17 mouse cellular contexts compared by ENCODE assay signal in genomic region chr19:27336126-27336917, GRCm38 (mm10). TPM values are rescaled to one million over a fixed set of nuclear protein-coding genes. Genes with fewer than 3 reads are reported as not detected.
DNase-seq lines count a peak whose midpoint lies in the region; TF ChIP-seq lines count a peak whose summit lies in the region.
"Had no signal": no experiment of that assay in that cellular context is flagged by ENCODE, and none has a peak within 500 bp of the region (broad histone marks: within the 10 kb centered on the region; RNA-seq: fewer than 3 reads in every experiment).

No protein-coding gene starts in this region.

- H3K27ac ChIP-seq in heart, embryonic 10.5 days, result no peak overlapping the region
- no peak overlapping the region for H3K27ac ChIP-seq in thymus, adult 2 months (ENCODE audit: control insufficient read depth, insufficient read depth, low read length)
- H3K27ac ChIP-seq: lung, embryonic 15.5 days had no signal

- H3K36me3 ChIP-seq in heart, embryonic 10.5 days, result no peaks in the 10 kb centered on the region
- H3K36me3 ChIP-seq in thymus, adult 2 months (ENCODE audit: control insufficient read depth, insufficient read depth, low read length), result no peaks in the 10 kb centered on the region
- H3K36me3 ChIP-seq: lung, embryonic 15.5 days had no signal

- TF ChIP-seq CTCF in thymus, adult 2 months (IDR thresholded peaks at IDR 0.05; ENCODE audit: borderline replicate concordance, control insufficient read depth, extremely low read depth, insufficient read depth, low read length, poor library complexity), result no peak

- no peak for TF ChIP-seq POLR2A in thymus, adult 2 months (IDR thresholded peaks at IDR 0.05; ENCODE audit: control insufficient read depth, extremely low read depth, insufficient read depth, low read length, poor library complexity)

- H3K27me3 ChIP-seq in heart, embryonic 10.5 days (ENCODE audit: insufficient read depth, poor library complexity, severe bottlenecking), result peaks cover 7% of the 10 kb centered on the region; the same call in 1 of the 2 replicates
- no peaks in the 10 kb centered on the region for H3K27me3 ChIP-seq in thymus, adult 2 months (ENCODE audit: control insufficient read depth, insufficient read depth, low read length)
- H3K27me3 ChIP-seq: lung, embryonic 15.5 days had no signal

- intact Hi-C loops in heart, postnatal 25 days (cut with DNase I), result no loop called here

- WGBS in heart, embryonic 10.5 days, result 74% methylated on average over 4 of the region's 4 CpGs
- 93% methylated on average over 4 of the region's 4 CpGs for WGBS in thymus, adult 2 months

- H3K9me3 ChIP-seq in heart, embryonic 10.5 days, result no peaks in the 10 kb centered on the region
- H3K9me3 ChIP-seq: lung, embryonic 15.5 days had no signal

- no peak overlapping the region for H3K4me3 ChIP-seq in heart, embryonic 10.5 days
- H3K4me3 ChIP-seq in thymus, adult 2 months (ENCODE audit: control insufficient read depth, insufficient read depth, low read length), result no peak overlapping the region
- H3K4me3 ChIP-seq: erythroblast, embryonic 14.5 days; lung, embryonic 15.5 days had no signal

- no peaks in the 10 kb centered on the region for H3K4me1 ChIP-seq in heart, embryonic 10.5 days
- H3K4me1 ChIP-seq in thymus, adult 2 months (replicated peaks; ENCODE audit: control insufficient read depth, insufficient read depth, low read length), result no peaks in the 10 kb centered on the region

- peak; percentile 65 to 85 for DNase-seq in heart, adult 18-20 months
- DNase-seq in heart, embryonic 10.5 days (ENCODE audit: low spot score), result no peak
- DNase-seq in urinary bladder, postnatal 4 days (ENCODE audit: low spot score in 2 of 2), result peak; percentile 26 to 35
- no peak for DNase-seq in urinary bladder, postnatal 25 days (ENCODE audit: low spot score)
- peak; percentile 44 for DNase-seq in heart, postnatal 25 days (ENCODE audit: low spot score)
- DNase-seq in cerebellum, postnatal 25 days, result no peak
- DNase-seq in thymus, adult 2 months, result no peak
- DNase-seq in left cerebral cortex, adult 9 months (ENCODE audit: low spot score in 2 of 2), result no peak
- DNase-seq: cerebellum, postnatal 36 days; kidney, adult 11 months had no signal

RNA-seq across cellular contexts. Expression of gene Kcnv2, which starts 13.9 kb away (rescaled TPM):
- 1 to 10 TPM; 3.6 to 6.0 TPM for total RNA-seq in heart, adult 18-20 months (2021)
- polyA plus RNA-seq in heart, embryonic 10.5 days (2016; fragmentation: Nextera tagmentation; extraction: Ambion mirVana), result 0.14 and 0.22 TPM in 2 replicates
- 1 to 10 TPM; 2.2 to 2.3 TPM for total RNA-seq in heart, postnatal 25 days (2021)
- 0.04 and 0.15 TPM in 2 replicates for polyA plus RNA-seq in thymus, adult 2 months (2012; rRNA removed)
- total RNA-seq: hematopoietic stem cell, adult 5-6 weeks; left cerebral cortex, postnatal 36 days; MEL had no signal
- polyA plus RNA-seq: C2C12; erythroblast, embryonic 14.5 days; spleen, adult 2 months had no signal

Comparison
In these comparisons a context has a peak if more than half of its experiments do, and no peak if none do; other contexts are left out.
1. DNase-seq: peak in heart, adult 18-20 months (2 of 2), urinary bladder, postnatal 4 days (2 of 2) and heart, postnatal 25 days (single experiment); none in heart, embryonic 10.5 days (single experiment), urinary bladder, postnatal 25 days (single experiment), cerebellum, postnatal 25 days (0 of 2), thymus, adult 2 months (single experiment) and left cerebral cortex, adult 9 months (0 of 2).